Mouse (Mus musculus): Measurements from ENCODE around the gene Aqp8. TPM values are rescaled to one million over a fixed set of nuclear protein-coding genes. Genes with fewer than 3 reads are reported as not detected.
A peak's percentile ranks its signal among the peaks of the same experiment; 100 is the strongest.

Gene Aqp8
- not detected in 2 replicates for polyA plus RNA-seq (2012; ENCODE audit: insufficient read depth, insufficient read length, missing spikeins)

DNA sequence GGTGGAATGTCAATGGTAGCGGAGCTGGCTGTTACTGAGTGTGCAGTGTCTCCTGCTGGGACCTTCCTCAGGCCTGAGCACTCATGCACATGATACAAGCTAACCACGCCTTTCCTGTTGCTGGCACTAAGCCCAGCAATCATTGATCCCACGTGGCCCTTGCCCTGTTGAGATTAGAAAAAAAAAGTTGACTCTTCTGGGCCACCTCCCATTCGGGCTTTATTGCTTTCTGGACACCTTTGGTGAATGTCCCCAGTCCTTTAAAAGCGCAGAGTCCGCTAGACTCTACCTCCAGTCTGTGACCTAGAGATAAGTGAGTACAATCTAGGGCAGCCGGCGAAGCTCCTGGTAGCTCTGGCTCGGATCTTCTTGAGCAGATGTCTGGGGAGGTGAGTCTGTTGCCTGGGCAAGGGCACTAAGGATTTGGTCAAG is at the start of gene Aqp8:
TSS of gene Aqp8 (plus strand) at position 222 of the 432 bp plus-strand sequence.
- TF ChIP-seq CTCF (IDR thresholded peaks at IDR 0.05; ENCODE audit: low read depth, low read length), result no peak
- no peak for TF ChIP-seq POLR2A (IDR thresholded peaks at IDR 0.05; ENCODE audit: borderline replicate concordance, low read depth, low read length)
- H3K4me3 ChIP-seq (ENCODE audit: insufficient read depth, low read length), result no peak within 1 kb of the TSS
- peaks cover 15% of the 10 kb centered on the region for H3K4me1 ChIP-seq (ENCODE audit: control insufficient read depth, insufficient read depth, low read length)
- no peak within 1 kb of the TSS for H3K27ac ChIP-seq (ENCODE audit: insufficient read depth, low read depth, low read length)

DNA sequence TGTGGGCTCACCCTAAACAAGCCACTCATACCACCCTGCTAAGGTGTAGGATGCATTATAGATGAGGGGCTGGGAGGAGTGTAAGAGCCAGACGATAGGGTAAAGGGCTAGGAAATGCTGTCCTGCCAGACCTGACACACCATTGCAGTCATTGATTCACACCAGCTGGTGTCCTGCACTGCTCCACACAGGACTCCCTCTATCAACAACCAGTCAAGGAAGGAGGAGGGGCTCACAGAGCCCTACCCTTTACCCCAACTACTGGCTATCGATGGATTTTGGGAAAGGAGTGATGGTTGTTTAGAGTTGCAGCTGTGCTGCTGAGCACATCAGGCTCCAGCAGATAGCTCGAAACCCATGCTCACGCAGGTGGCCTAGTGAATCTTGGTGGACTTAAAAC is 45.3 kb upstream of the Aqp8 start:
- TF ChIP-seq POLR2A (IDR thresholded peaks at IDR 0.05; ENCODE audit: borderline replicate concordance, low read depth, low read length) (no peak), CTCF (IDR thresholded peaks at IDR 0.05; ENCODE audit: low read depth, low read length) (no peak)
- no peak overlapping the region for H3K4me3 ChIP-seq (ENCODE audit: insufficient read depth, low read length)
- peaks cover 10% of the 10 kb centered on the region for H3K4me1 ChIP-seq (ENCODE audit: control insufficient read depth, insufficient read depth, low read length)
- H3K27ac ChIP-seq (ENCODE audit: insufficient read depth, low read depth, low read length), result no peak overlapping the region

DNA sequence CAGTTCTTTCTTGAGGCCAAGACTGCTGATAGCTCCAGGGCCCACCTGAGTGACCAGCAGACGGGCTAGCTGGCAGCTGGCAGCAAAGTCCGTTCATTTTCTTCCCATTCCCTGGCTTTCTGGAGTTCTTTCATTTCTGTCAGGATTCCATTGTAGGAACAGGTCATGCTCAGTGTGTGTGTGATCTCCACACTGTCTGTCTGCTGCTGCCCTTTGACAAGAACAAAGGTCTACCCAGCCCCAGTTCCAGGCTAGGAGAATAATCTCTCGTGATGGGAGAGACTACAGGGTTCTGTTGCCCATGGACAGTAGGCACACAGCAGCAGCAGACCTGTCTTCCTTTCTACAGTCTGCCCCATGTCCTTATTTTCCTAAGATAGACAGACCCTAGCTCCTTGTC is 44.4 kb upstream of the Aqp8 start:
- TF ChIP-seq CTCF (IDR thresholded peaks at IDR 0.05; ENCODE audit: low read depth, low read length) (no peak), POLR2A (IDR thresholded peaks at IDR 0.05; ENCODE audit: borderline replicate concordance, low read depth, low read length) (no peak)
- Histone ChIP-seq H3K4me1 (ENCODE audit: control insufficient read depth, insufficient read depth, low read length) (peaks cover 4% of the 10 kb centered on the region; the same call in 1 of the 2 replicates), H3K27ac (ENCODE audit: insufficient read depth, low read depth, low read length) (no peak overlapping the region), H3K4me3 (ENCODE audit: insufficient read depth, low read length) (no peak overlapping the region)

DNA sequence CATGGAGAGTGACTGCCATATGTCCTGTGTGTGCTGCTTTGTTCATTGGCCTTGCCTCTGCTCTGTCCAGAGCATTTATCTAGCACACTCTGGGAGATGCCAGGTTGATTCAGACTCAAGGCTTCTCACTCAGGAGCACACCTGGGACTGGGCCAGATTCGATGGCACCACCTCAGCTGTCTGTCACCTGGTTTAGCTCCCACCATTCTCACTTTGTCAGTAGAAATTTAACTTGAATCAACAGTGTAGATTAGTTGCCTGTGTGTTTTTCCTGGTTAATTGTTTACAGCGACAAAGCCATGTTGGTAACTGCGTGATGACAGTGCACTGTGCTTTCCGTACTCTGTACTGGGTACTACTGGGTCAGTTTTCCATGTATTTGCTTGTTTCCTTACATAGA is 42.1 kb upstream of the Aqp8 start:
- H3K4me1 ChIP-seq (ENCODE audit: control insufficient read depth, insufficient read depth, low read length), result peaks cover 4% of the 10 kb centered on the region
- no peak for TF ChIP-seq POLR2A (IDR thresholded peaks at IDR 0.05; ENCODE audit: borderline replicate concordance, low read depth, low read length)
- no peak for TF ChIP-seq CTCF (IDR thresholded peaks at IDR 0.05; ENCODE audit: low read depth, low read length)
- H3K27ac ChIP-seq (ENCODE audit: insufficient read depth, low read depth, low read length), result no peak overlapping the region
- H3K4me3 ChIP-seq (ENCODE audit: insufficient read depth, low read length), result no peak overlapping the region

DNA sequence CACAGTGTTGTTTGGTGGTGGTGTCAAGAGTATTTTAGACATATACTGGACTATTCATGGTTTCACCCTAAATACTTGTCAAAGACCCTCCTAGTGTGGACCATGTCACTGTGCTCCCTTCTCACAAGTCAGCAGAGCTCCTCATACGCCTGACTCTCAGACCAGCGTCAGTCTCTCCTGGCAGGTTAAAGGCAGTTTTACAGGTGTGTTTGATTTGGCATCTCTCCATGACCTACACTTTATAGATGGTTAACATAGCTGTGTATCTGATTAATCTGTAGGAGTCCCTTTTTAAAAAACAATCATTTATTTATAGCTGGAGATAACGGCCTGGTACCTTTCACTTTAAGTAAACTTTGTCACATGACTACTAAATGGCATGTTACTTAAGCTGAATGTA is 40.1 kb upstream of the Aqp8 start:
- Histone ChIP-seq H3K27ac (ENCODE audit: insufficient read depth, low read depth, low read length) (no peak overlapping the region), H3K4me1 (ENCODE audit: control insufficient read depth, insufficient read depth, low read length) (peaks cover 2% of the 10 kb centered on the region; the same call in 1 of the 2 replicates), H3K4me3 (ENCODE audit: insufficient read depth, low read length) (no peak overlapping the region)
- TF ChIP-seq CTCF (IDR thresholded peaks at IDR 0.05; ENCODE audit: low read depth, low read length) (no peak), POLR2A (IDR thresholded peaks at IDR 0.05; ENCODE audit: borderline replicate concordance, low read depth, low read length) (no peak)

DNA sequence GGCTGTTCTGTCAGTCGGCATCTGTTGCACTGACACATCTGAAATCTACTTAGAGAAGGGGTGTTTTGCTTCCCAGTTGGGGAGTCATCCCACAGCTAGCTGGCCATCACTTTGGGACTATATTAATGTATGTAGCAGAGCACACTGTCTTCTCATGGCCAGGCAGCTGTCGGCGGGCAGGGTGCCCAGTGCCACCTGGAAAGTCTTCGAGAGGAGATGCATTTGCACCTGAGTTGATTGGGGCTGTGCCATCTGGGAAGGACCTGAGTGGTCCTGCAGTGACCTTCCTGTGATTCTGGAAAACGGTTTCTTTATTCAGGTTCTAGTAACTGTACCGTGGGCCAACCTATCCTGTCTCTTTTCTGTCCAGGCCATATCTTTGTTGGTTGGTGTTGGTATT is 37.8 kb upstream of the Aqp8 start:
- TF ChIP-seq CTCF (IDR thresholded peaks at IDR 0.05; ENCODE audit: low read depth, low read length), result no peak
- TF ChIP-seq POLR2A (IDR thresholded peaks at IDR 0.05; ENCODE audit: borderline replicate concordance, low read depth, low read length), result no peak
- no peak overlapping the region for H3K4me3 ChIP-seq (ENCODE audit: insufficient read depth, low read length)
- H3K27ac ChIP-seq (ENCODE audit: insufficient read depth, low read depth, low read length), result no peak overlapping the region
- H3K4me1 ChIP-seq (ENCODE audit: control insufficient read depth, insufficient read depth, low read length), result peaks cover 8% of the 10 kb centered on the region

DNA sequence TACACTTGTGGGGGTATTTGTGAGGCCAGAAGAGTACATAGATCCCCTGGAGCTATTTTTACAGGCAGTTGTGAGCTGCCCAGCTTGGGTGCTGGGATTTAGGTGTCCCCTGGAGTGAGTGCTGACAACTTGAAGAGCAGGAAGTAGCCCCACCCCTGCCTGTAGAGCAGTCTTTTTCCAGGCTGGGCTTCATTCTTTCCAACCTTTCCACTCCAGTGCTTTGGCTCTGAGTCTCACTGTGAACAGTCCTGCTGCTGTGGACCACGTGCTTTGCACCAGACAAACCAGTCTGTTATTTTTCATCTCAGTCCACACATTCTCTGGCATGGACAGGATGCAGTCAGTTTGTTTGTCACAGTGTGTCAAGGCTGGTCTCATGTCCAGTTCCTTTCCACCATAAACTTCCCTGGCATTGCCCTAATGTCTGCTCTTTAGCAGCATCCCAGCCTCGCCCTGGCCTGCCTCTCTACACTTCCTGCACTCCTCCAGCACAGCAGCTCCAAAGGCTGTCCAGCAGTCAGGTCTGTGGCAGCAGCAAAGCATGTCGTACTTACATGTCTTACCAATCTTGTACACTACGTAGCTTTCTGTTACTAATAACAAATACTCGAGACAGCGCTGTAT is 36.8 kb upstream of the Aqp8 start:
- TF ChIP-seq POLR2A (IDR thresholded peaks at IDR 0.05; ENCODE audit: borderline replicate concordance, low read depth, low read length) (no peak), CTCF (IDR thresholded peaks at IDR 0.05; ENCODE audit: low read depth, low read length) (no peak)
- Histone ChIP-seq H3K27ac (ENCODE audit: insufficient read depth, low read depth, low read length) (no peak overlapping the region), H3K4me1 (ENCODE audit: control insufficient read depth, insufficient read depth, low read length) (peaks cover 15% of the 10 kb centered on the region), H3K4me3 (ENCODE audit: insufficient read depth, low read length) (no peak overlapping the region)

DNA sequence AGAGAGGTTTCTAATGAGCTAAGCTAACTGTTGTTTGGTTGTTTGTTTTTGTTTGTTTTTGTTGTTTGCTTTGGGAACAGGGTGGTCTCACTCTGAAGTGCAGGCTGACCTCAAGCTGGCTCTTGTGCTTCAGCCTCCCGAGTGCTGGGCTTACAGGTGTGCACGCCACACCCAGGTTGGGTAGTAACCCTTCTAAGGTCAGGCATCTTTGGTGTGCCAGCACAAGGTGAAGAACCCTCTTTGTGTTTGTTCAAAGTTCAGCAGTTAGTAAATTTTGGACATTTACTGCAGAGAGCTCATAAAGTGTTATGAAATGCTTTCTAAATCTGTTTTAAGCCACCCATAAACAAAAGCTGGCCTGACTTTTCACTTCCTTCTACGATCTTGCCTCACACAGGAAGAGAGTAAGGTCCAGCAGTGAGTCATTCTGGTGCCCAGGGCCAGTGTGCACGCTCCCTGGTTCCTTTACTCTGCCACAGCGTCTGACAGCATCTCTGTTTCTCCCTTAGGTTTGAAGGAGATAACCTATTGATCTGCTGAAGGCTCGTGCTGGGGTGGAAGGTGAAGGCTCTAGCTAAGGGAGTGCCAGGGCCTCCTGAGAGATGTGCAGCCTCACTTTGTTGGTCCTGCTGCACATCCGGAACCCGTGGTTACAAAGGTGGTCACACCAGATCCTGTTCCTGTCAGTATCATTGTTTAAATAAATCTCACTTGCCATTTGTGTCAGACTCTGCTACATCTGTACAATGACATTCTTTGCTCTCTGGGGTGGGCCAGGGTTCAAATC is 32.3 kb upstream of the Aqp8 start:
- Histone ChIP-seq H3K27ac (ENCODE audit: insufficient read depth, low read depth, low read length) (peak overlapping the region; percentile 86), H3K4me3 (ENCODE audit: insufficient read depth, low read length) (0 out of 2 replicates have a peak overlapping the region, but pooled peaks have one; percentile 0), H3K4me1 (ENCODE audit: control insufficient read depth, insufficient read depth, low read length) (peaks cover 30% of the 10 kb centered on the region)
- TF ChIP-seq CTCF (IDR thresholded peaks at IDR 0.05; ENCODE audit: low read depth, low read length), result no peak
- TF ChIP-seq POLR2A (IDR thresholded peaks at IDR 0.05; ENCODE audit: borderline replicate concordance, low read depth, low read length), result no peak

DNA sequence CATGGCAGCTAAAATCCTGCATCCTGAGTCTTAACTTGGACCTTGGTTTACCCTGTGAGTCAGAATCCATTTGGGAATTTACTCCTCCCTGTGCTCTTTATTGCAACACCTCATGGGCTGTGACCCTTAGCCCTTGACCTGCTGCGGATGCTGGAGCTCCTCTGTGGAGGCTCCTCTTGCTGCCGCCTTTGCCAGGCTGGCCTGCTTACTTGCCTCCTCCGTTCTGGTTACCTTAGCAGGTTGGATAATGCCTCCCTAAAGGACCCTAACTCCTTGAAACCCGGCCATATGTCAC is 31.7 kb upstream of the Aqp8 start:
- Histone ChIP-seq H3K4me1 (ENCODE audit: control insufficient read depth, insufficient read depth, low read length) (peaks cover 28% of the 10 kb centered on the region), H3K4me3 (ENCODE audit: insufficient read depth, low read length) (0 out of 2 replicates have a peak overlapping the region, but pooled peaks have one; percentile 0), H3K27ac (ENCODE audit: insufficient read depth, low read depth, low read length) (peak overlapping the region; percentile 64)
- no peak for TF ChIP-seq CTCF (IDR thresholded peaks at IDR 0.05; ENCODE audit: low read depth, low read length)
- TF ChIP-seq POLR2A (IDR thresholded peaks at IDR 0.05; ENCODE audit: borderline replicate concordance, low read depth, low read length), result no peak

DNA sequence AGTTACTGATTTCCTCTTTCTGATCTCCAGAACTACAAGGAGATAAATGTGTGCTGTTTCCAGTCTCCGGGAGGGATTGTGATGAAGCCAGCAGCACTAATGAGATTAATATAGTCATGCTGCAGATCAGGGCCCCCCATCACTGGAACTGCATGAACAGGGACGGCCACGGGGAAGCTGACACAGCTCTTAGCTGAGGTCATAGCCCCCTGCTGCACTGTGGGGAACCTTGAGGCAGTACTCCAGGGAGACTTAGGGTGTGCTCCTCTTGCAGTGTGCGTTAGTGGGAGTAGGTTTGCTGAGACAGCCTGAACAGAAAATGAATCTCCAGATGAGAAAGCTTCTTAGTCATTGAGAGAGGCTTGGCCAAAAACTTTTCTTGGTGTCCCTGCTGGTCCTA is 30.9 kb upstream of the Aqp8 start:
- Histone ChIP-seq H3K4me3 (ENCODE audit: insufficient read depth, low read length) (no peak overlapping the region), H3K27ac (ENCODE audit: insufficient read depth, low read depth, low read length) (no peak overlapping the region), H3K4me1 (ENCODE audit: control insufficient read depth, insufficient read depth, low read length) (peaks cover 28% of the 10 kb centered on the region)
- TF ChIP-seq CTCF (IDR thresholded peaks at IDR 0.05; ENCODE audit: low read depth, low read length) (no peak), POLR2A (IDR thresholded peaks at IDR 0.05; ENCODE audit: borderline replicate concordance, low read depth, low read length) (no peak)

Data from bone marrow macrophage, adult 2 months (primary cell).